Mouse (Mus musculus): ENCODE measurements at regions not wholly inside any gene's neighbourhood (a gene's known extent, or its start where the extent isn't known, plus 50 kb on each side); places are given as distances from the start of the nearest gene placed in this dataset.

DNA sequence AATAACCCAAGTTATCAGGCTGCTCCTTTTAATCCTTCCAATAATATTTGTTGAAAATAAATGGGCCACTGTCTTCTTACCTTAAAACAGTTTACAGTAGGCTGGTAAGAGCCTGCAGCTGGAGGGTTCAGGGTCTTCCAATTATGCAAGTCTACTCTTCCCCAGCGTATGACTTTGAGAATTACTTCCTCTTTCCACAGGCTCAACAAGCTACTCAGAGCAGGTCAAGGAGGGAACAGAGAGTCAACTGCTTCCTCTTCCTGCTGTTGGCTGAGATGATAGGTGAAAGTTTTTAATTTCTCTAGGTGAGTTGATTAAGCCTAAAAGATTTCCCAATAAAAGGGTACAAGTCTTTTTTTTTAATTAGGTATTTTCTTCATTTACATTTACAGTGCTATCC lies 176.9 kb upstream of the Nampt start:
- no peak for ATAC-seq (ENCODE audit: insufficient number of reproducible peaks, low FRiP score)
- Histone ChIP-seq H3K27me3 (replicated peaks) (no peaks in the 10 kb centered on the region), H3K36me3 (no peaks in the 10 kb centered on the region), H3K4me3 (no peak overlapping the region), H3K9ac (no peak overlapping the region), H3K4me2 (no peak overlapping the region), H3K27ac (ENCODE audit: poor library complexity, severe bottlenecking) (no peak overlapping the region), H3K4me1 (replicated peaks) (no peaks in the 10 kb centered on the region), H3K9me3 (replicated peaks) (no peaks in the 10 kb centered on the region)
- WGBS: 67% methylated on average over 1 of the region's 1 CpGs

DNA sequence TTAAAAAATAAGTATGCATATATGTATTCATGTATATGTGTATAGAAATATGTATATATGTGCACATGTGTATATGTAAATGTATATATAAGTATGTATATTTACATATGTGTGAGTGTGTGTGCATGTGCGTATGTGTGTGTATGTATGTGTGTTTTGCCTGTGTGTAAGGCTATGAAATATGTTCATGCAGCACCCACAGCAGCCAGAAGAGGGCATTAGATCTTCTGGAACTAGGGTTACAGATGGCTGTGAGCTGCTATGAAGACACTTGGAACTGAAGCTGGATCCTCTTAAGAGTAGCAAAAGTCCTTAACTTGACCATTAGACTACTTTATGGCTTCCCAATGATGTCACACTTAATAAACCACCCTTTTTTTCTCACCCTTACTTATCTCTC lies 166.2 kb upstream of the Nampt start:
- Histone ChIP-seq H3K36me3 (no peaks in the 10 kb centered on the region), H3K9me3 (replicated peaks) (0 out of 2 replicates have a peak, but pooled peaks cover 6% of the 10 kb centered on the region), H3K9ac (no peak overlapping the region), H3K4me1 (replicated peaks) (no peaks in the 10 kb centered on the region), H3K4me2 (no peak overlapping the region), H3K27me3 (replicated peaks) (no peaks in the 10 kb centered on the region), H3K27ac (ENCODE audit: poor library complexity, severe bottlenecking) (no peak overlapping the region), H3K4me3 (no peak overlapping the region)
- no peak for ATAC-seq (ENCODE audit: insufficient number of reproducible peaks, low FRiP score)
- 92% methylated on average over 1 of the region's 1 CpGs for WGBS

DNA sequence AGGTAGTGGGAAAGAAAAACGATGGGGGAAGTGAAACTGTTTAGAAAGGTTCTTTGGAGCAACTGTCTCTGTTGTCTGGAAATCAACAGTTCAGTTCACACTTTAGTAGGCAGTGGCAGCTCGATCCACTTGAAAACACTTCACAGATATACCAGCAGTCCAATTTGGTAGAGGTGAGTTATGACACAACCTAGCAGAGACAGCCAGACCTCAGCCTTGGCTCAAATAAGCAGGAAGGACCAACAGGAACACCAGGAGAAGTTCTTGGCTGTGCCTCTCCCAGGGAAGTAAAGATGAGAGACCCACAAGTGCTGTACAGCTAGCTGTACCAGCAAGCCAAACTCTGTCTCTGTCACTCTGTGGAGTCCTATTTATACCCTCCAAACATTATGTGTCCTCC lies 163.2 kb upstream of the Nampt start:
- WGBS: 38% methylated on average over 2 of the region's 2 CpGs
- Histone ChIP-seq H3K4me3 (no peak overlapping the region), H3K9me3 (replicated peaks) (0 out of 2 replicates have a peak, but pooled peaks cover 4% of the 10 kb centered on the region), H3K4me1 (replicated peaks) (no peaks in the 10 kb centered on the region), H3K36me3 (no peaks in the 10 kb centered on the region), H3K27me3 (replicated peaks) (no peaks in the 10 kb centered on the region), H3K9ac (no peak overlapping the region), H3K4me2 (no peak overlapping the region), H3K27ac (ENCODE audit: poor library complexity, severe bottlenecking) (no peak overlapping the region)
- ATAC-seq (ENCODE audit: insufficient number of reproducible peaks, low FRiP score): no peak

DNA sequence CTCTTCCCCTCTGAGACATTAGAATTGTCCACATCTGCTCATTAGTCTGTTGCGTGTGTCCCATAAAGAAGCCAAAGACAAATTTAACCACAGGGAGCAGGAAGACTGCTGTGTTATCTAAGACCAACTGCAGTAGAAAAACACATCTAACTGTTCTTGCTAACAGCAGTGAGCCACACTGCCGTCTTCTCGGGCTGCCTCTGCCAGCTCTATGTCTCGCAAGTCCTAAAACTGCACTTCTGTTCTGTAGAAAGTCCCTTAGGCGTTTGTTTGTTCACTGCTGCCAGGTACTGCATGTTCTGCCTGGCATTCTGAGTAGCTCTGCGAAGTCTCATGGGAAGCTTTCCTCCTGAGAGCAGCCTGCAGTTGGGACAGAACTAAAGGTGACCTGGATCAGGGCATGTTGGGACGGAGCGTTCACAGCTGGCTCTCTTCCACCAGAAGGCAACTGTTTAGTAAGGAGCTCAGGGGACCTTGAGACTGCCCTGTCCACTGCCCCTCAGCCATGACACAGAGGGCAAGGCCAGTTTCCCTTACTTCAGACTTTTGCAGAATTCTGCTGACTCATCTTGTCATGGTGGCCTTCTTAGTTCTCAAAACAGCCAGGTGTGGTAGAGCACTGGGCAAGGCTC lies 157.4 kb upstream of the Nampt start:
- Histone ChIP-seq H3K4me2 (no peak overlapping the region), H3K27me3 (replicated peaks) (no peaks in the 10 kb centered on the region), H3K4me1 (replicated peaks) (0 out of 2 replicates have a peak, but pooled peaks cover 5% of the 10 kb centered on the region), H3K9me3 (replicated peaks) (no peaks in the 10 kb centered on the region), H3K36me3 (no peaks in the 10 kb centered on the region), H3K27ac (ENCODE audit: poor library complexity, severe bottlenecking) (no peak overlapping the region), H3K9ac (no peak overlapping the region), H3K4me3 (no peak overlapping the region)
- no peak for ATAC-seq (ENCODE audit: insufficient number of reproducible peaks, low FRiP score)
- WGBS: 67% methylated on average over 8 of the region's 8 CpGs

DNA sequence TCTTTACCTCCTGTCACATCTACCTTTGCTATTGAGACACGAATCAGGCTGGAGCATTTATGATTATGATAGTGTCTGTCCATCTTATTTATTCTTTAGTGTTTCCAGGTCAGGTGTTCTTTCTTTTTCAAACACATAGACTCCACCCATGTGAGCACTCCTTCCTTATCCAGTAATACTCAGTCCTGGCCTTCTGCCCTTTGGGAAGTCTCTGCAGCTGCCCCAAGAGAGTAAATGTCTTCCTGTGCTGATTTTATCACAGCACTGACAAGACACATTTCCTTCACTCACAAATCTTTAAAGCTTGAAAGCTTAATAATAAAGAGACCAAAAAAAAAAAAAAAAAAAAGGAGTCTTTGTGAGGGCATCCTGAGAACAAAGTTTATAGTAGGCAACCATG lies 153.3 kb upstream of the Nampt start:
- no peak overlapping the region for H3K27ac ChIP-seq (ENCODE audit: poor library complexity, severe bottlenecking)
- H3K4me1 ChIP-seq (replicated peaks): peaks cover 5% of the 10 kb centered on the region; the same call in 1 of the 2 replicates
- no peaks in the 10 kb centered on the region for H3K27me3 ChIP-seq (replicated peaks)
- ATAC-seq (ENCODE audit: insufficient number of reproducible peaks, low FRiP score): no peak
- no peak overlapping the region for H3K4me3 ChIP-seq
- 66% methylated on average over 1 of the region's 1 CpGs for WGBS
- H3K4me2 ChIP-seq: no peak overlapping the region
- no peak overlapping the region for H3K9ac ChIP-seq
- no peaks in the 10 kb centered on the region for H3K9me3 ChIP-seq (replicated peaks)
- H3K36me3 ChIP-seq: no peaks in the 10 kb centered on the region

DNA sequence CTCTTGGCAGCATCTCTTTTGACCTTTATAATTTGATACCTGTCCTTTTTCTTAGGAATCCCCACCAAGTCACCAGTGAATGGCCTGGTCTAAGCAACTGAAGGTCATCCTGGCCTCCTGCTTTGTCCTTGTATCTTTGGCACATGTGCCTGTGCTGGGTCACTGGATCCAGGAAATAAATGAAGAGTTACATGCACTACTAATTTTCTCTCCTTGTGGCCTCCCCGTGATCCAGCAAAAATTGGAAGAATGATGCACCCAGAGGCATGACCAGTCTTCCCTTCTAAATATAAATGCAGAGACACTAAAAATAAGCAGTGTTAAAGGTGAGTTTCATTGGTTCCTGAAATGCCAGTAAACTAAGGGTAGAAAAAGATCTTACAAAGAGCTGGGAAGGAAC lies 141.4 kb upstream of the Nampt start:
- Histone ChIP-seq H3K4me2 (no peak overlapping the region), H3K9me3 (replicated peaks) (no peaks in the 10 kb centered on the region), H3K27ac (ENCODE audit: poor library complexity, severe bottlenecking) (no peak overlapping the region), H3K9ac (no peak overlapping the region), H3K27me3 (replicated peaks) (no peaks in the 10 kb centered on the region), H3K36me3 (no peaks in the 10 kb centered on the region), H3K4me1 (replicated peaks) (no peaks in the 10 kb centered on the region), H3K4me3 (no peak overlapping the region)
- ATAC-seq (ENCODE audit: insufficient number of reproducible peaks, low FRiP score): no peak
- WGBS: 75% methylated on average over 1 of the region's 1 CpGs

DNA sequence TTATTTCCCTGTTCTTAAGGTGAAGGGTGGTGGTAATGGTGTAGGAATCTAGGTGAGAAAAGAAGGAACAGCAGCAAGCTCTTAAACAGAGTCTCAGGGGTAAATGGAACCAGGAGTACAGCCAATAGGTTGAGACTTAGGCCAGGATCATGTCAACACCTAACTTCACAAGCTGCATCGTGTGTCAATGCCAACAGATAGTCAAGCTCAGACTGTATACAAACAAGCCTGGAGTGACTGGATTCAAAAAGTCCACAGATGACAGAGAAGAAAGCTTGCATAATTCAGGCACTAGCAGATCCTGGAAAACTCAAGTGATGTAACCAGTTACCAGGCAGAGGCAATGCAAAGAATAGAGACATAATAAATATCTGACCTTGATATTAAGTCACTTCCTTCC lies 140.6 kb upstream of the Nampt start:
- no peak for ATAC-seq (ENCODE audit: insufficient number of reproducible peaks, low FRiP score)
- Histone ChIP-seq H3K9ac (no peak overlapping the region), H3K4me1 (replicated peaks) (no peaks in the 10 kb centered on the region), H3K27me3 (replicated peaks) (no peaks in the 10 kb centered on the region), H3K36me3 (no peaks in the 10 kb centered on the region), H3K9me3 (replicated peaks) (no peaks in the 10 kb centered on the region), H3K4me3 (no peak overlapping the region), H3K4me2 (no peak overlapping the region), H3K27ac (ENCODE audit: poor library complexity, severe bottlenecking) (no peak overlapping the region)
- WGBS: 44% methylated on average over 1 of the region's 1 CpGs

DNA sequence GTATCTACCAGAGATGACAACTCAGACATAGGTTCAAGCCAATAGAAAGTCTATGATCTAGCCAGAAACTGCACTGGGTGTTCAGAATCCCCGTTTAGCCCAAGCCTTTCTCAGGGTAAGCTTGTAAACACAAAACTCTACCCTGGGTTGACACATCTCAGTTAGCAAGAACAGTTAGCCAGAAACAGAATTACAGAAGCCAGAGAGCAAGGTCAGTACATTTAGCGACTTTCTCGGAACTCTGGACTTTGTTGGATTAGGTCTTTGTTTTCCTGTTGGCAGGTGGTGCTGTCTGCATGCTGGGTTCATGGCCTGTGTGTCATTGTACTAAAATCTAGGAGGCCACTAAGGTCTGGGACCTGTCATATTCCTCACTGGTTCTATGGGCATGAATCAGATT lies 137.4 kb upstream of the Nampt start:
- H3K4me1 ChIP-seq (replicated peaks): no peaks in the 10 kb centered on the region
- H3K4me3 ChIP-seq: no peak overlapping the region
- H3K27me3 ChIP-seq (replicated peaks): no peaks in the 10 kb centered on the region
- WGBS: 84% methylated on average over 3 of the region's 3 CpGs
- ATAC-seq (ENCODE audit: insufficient number of reproducible peaks, low FRiP score): no peak
- H3K9ac ChIP-seq: no peak overlapping the region
- no peaks in the 10 kb centered on the region for H3K9me3 ChIP-seq (replicated peaks)
- H3K36me3 ChIP-seq: no peaks in the 10 kb centered on the region
- no peak overlapping the region for H3K27ac ChIP-seq (ENCODE audit: poor library complexity, severe bottlenecking)
- H3K4me2 ChIP-seq: no peak overlapping the region

DNA sequence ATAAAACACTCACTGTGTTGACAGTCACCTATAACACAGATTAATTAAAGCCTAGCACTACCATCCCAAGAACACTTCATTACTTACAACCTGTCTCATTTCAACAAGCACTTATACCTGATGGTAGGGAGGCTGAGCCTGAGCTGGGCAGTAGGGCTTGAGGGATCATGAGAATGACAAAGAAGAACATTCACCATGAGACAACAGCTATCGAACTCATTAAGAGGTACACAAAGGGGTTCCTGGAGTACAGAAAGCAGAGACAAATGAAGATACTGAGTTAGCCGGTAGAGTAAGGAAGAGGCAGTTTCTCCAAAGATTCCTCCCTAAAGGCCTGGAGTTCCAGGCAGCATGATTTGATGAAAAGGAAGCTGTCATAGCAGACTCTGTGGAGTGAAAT lies 136.0 kb upstream of the Nampt start:
- Histone ChIP-seq H3K9me3 (replicated peaks) (no peaks in the 10 kb centered on the region), H3K4me2 (no peak overlapping the region), H3K36me3 (no peaks in the 10 kb centered on the region), H3K27me3 (replicated peaks) (no peaks in the 10 kb centered on the region), H3K4me1 (replicated peaks) (no peaks in the 10 kb centered on the region), H3K9ac (no peak overlapping the region), H3K4me3 (no peak overlapping the region), H3K27ac (ENCODE audit: poor library complexity, severe bottlenecking) (no peak overlapping the region)
- no peak for ATAC-seq (ENCODE audit: insufficient number of reproducible peaks, low FRiP score)
- 81% methylated on average over 2 of the region's 2 CpGs for WGBS

DNA sequence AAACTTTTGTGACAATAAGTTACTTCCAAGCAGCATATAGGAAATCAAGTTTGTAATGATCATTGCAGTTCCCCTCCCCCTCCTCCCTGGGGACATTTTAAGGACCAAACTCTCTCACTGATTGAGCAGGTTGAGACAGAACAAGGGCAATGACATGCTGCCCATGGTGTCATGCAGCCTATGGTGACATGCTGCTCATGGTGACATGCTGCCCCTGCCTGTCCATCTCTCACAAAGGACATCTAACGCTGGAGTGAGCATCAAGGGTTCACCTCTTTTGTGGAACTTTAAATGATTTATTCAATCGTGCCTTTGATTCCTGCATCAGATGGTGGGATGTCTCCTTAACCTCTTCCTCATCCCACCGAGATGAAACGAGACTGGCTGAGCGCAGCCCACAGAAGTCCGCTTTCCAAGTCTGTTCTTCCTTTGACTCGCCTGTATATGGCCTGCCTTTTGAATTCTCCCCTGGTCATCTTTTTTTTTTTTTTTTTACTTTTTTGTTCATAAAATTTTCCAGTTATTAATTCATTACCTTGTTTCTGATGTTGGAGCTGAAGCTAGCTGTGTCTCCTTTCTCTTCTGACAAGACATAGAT lies 133.5 kb upstream of the Nampt start:
- H3K4me1 ChIP-seq (replicated peaks): no peaks in the 10 kb centered on the region
- WGBS: 80% methylated on average over 7 of the region's 7 CpGs
- no peak for ATAC-seq (ENCODE audit: insufficient number of reproducible peaks, low FRiP score)

DNA sequence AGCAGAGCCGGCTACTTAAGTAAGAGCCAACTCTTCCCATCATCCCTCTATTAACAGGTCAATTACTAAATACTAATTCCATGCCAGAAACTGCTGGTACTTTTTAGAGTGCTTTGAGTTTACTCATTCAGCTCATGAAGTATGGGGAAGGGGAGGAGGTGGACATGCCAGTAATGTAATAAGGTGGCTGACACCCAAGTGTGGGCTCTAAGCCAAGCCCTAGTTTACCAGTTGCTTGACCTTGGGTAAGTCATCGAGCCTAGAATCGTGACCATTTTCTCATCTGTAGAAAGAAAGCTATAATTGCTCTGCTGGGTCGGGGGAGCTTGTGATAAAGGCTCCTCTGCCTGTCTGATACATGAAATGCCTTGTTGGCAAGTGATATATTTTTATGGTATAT lies 130.0 kb upstream of the Nampt start:
- H3K36me3 ChIP-seq: no peaks in the 10 kb centered on the region
- no peaks in the 10 kb centered on the region for H3K4me1 ChIP-seq (replicated peaks)
- 82% methylated on average over 4 of the region's 4 CpGs for WGBS
- no peak overlapping the region for H3K4me2 ChIP-seq
- H3K27ac ChIP-seq (ENCODE audit: poor library complexity, severe bottlenecking): no peak overlapping the region
- no peaks in the 10 kb centered on the region for H3K9me3 ChIP-seq (replicated peaks)
- ATAC-seq (ENCODE audit: insufficient number of reproducible peaks, low FRiP score): no peak
- no peaks in the 10 kb centered on the region for H3K27me3 ChIP-seq (replicated peaks)
- H3K9ac ChIP-seq: no peak overlapping the region
- no peak overlapping the region for H3K4me3 ChIP-seq

More for the DNA sequence above, 133.5 kb upstream of the Nampt start:
- H3K9ac ChIP-seq: no peak overlapping the region
- H3K27ac ChIP-seq (ENCODE audit: poor library complexity, severe bottlenecking): no peak overlapping the region
- no peaks in the 10 kb centered on the region for H3K9me3 ChIP-seq (replicated peaks)
- no peak overlapping the region for H3K4me3 ChIP-seq
- H3K36me3 ChIP-seq: no peaks in the 10 kb centered on the region
- no peak overlapping the region for H3K4me2 ChIP-seq
- H3K27me3 ChIP-seq (replicated peaks): no peaks in the 10 kb centered on the region

DNA sequence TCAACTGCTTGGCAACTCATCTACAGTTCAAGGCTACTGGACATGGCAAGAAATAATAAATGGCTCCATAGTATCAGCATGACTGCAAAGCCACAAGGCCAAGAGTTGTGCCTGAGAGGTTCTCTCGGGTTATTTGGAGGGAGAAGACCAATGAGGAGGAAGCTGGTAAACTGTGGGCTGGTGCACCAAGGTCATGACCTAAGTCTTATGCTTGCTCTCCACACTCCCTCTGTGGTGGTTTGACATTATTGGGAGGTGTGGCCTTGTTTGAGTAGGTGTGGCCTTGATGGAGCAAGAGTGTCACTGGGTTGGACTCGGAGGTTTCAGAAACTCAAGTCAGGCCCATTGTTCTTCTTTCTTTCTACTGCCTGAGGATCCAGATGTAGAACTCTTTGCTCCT lies 129.2 kb upstream of the Nampt start:
- WGBS: 89% methylated on average over 2 of the region's 2 CpGs
- H3K4me3 ChIP-seq: no peak overlapping the region
- no peak for ATAC-seq (ENCODE audit: insufficient number of reproducible peaks, low FRiP score)

More for the DNA sequence above, 129.2 kb upstream of the Nampt start:
- H3K9me3 ChIP-seq (replicated peaks): no peaks in the 10 kb centered on the region
- H3K27ac ChIP-seq (ENCODE audit: poor library complexity, severe bottlenecking): no peak overlapping the region
- H3K4me1 ChIP-seq (replicated peaks): no peaks in the 10 kb centered on the region
- H3K27me3 ChIP-seq (replicated peaks): no peaks in the 10 kb centered on the region
- H3K4me2 ChIP-seq: no peak overlapping the region
- H3K36me3 ChIP-seq: no peaks in the 10 kb centered on the region
- H3K9ac ChIP-seq: no peak overlapping the region

All from heart, embryonic 12.5 days (tissue).